Mouse (Mus musculus) forebrain, postnatal 0 days (tissue): ENCODE measurements around the gene Atp5mpl. TPM values are rescaled to one million over a fixed set of nuclear protein-coding genes. Genes with fewer than 3 reads are reported as not detected.

Source experiments
- ATAC-seq: fragments of 200-750 bp; cut with Nextera tagmentation; 2 replicates; pipeline ENCODE4 v1.8.0; 2017; ENCODE audit warnings: mild to moderate bottlenecking, moderate library complexity
- DNase-seq: peaks from one replicate; pipeline ENCODE4 v3.0.0-alpha.2; 2015
- H3K27ac ChIP-seq: fragments of 300-500 bp; sonication (generic); 2 replicates; pipeline ENCODE4 v1.5.1; 2014; ENCODE audit warnings: low read depth, mild to moderate bottlenecking, antibody characterized with exemption, low read length, moderate library complexity, mixed read lengths
- H3K27me3 ChIP-seq: fragments of 300-500 bp; sonication (generic); 2 replicates; pipeline ENCODE4 v1.6.1; 2014; ENCODE audit warnings: mild to moderate bottlenecking, low read length, mixed read lengths; ENCODE audit not compliant: insufficient read depth
- H3K36me3 ChIP-seq: fragments of 300-500 bp; sonication (generic); 2 replicates; pipeline ENCODE4 v1.6.1; 2014; ENCODE audit warnings: mild to moderate bottlenecking, moderate library complexity; ENCODE audit not compliant: insufficient read depth
- H3K4me1 ChIP-seq: fragments of 300-500 bp; sonication (generic); 2 replicates; pipeline ENCODE4 v1.6.1; 2014; ENCODE audit warnings: antibody characterized with exemption; ENCODE audit not compliant: insufficient read depth
- H3K4me2 ChIP-seq: fragments of 300-500 bp; sonication (generic); 2 replicates; pipeline ENCODE4 v1.6.1; 2014; ENCODE audit warnings: low read depth, mild to moderate bottlenecking, moderate library complexity
- H3K4me3 ChIP-seq: fragments of 300-500 bp; sonication (generic); 2 replicates; pipeline ENCODE4 v1.5.1; 2014; ENCODE audit warnings: low read depth, low read length, mixed read lengths
- H3K9ac ChIP-seq: fragments of 300-500 bp; sonication (generic); 2 replicates; pipeline ENCODE4 v1.6.1; 2014; ENCODE audit warnings: mild to moderate bottlenecking
- H3K9me3 ChIP-seq: fragments of 300-500 bp; sonication (generic); 2 replicates; pipeline ENCODE4 v1.6.1; 2016; ENCODE audit warnings: low read length
- CTCF ChIP-seq: sonication (generic); IDR thresholded peaks from 2 replicates; pipeline ENCODE4 v1.5.1; 2016; ENCODE audit warnings: antibody characterized with exemption, control low read depth, low read depth
- WGBS: fragments of 180-500 bp; shearing (Covaris S2); extraction: QIAGEN DNeasy Blood & Tissue Kit; methylation state at CpG from one replicate; pipeline ENCODE4 v1.1.7; 2014; 5-methylcytosine and 5-hydroxymethylcytosine counted together
- polyA plus RNA-seq: library from polyadenylated mRNA; unstranded; fragments of >200 nt; fragmentation: Nextera tagmentation; extraction: Ambion mirVana; gene quantifications from 2 replicates; pipeline ENCODE4 v1.2.1, GENCODE M21; 2015
- total RNA-seq: library from RNA; depleted of rRNA; stranded (reverse); fragments of >200 nt; gene quantifications from 2 replicates; pipeline ENCODE4 v1.2.3, GENCODE M21; 2014

The Atp5mpl gene
- total and polyA plus RNA-seq, 2 experiments from 2014 or later, result 313 to 765 TPM

- no peaks in the 10 kb centered on the region for H3K36me3 ChIP-seq
- no peak overlapping the region for H3K4me2 ChIP-seq
- no peak overlapping the region for H3K27ac ChIP-seq
- DNase-seq (no peak), ATAC-seq (no peak)
- no peak overlapping the region for H3K4me3 ChIP-seq
- no peak overlapping the region for H3K9ac ChIP-seq
- H3K9me3 ChIP-seq, result no peaks in the 10 kb centered on the region
- TF ChIP-seq CTCF, result no peak
- H3K27me3 ChIP-seq, result no peaks in the 10 kb centered on the region
- 59% methylated on average over 10 of the region's 10 CpGs for WGBS
- H3K4me1 ChIP-seq, result no peaks in the 10 kb centered on the region
Observed at GRCm38 (mm10) chr12:111943421-111944064, 23.2 kb downstream of the Atp5mpl start.

DNA sequence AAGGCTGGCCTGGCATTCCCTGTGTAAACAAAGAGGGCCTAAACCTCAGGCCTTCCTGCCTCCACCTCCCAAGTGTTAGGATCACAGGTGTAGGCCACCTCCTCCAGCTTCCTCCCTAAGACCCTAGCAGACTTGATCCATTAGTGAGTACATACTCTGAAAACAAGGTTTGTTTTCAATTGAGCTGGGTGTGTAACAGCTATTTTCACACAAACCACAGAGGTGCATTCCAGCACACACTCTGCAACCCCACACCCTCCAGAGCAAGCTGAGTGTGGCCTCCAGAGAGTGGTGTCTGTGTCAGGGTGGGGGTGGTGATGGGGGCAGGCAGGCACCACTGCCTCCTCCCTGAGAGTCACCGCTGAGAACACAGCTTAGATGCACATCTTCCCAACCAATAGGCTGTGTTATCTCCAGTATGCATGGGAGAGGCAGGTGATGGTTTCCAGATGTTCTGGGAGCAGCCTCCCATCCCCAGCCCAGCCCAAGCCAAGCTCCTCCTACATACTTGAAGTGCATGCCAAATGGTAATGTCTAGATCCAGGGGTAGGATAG, 28.1 kb downstream of the Atp5mpl start:
- no peaks in the 10 kb centered on the region for H3K9me3 ChIP-seq
- WGBS, result 80% methylated on average over 1 of the region's 1 CpGs
- H3K4me2 ChIP-seq, result no peak overlapping the region
- H3K4me1 ChIP-seq, result peaks cover 8% of the 10 kb centered on the region
- H3K27ac ChIP-seq, result no peak overlapping the region
- DNase-seq (no peak), ATAC-seq (no peak)
- H3K9ac ChIP-seq, result no peak overlapping the region
- TF ChIP-seq CTCF, result no peak
- H3K4me3 ChIP-seq, result no peak overlapping the region
- no peaks in the 10 kb centered on the region for H3K27me3 ChIP-seq
- H3K36me3 ChIP-seq, result no peaks in the 10 kb centered on the region

- Histone ChIP-seq H3K4me2 (0 out of 2 replicates have a peak overlapping the region, but pooled peaks have one; percentile 2), H3K9ac (no peak overlapping the region), H3K36me3 (no peaks in the 10 kb centered on the region), H3K4me1 (peaks cover 8% of the 10 kb centered on the region), H3K9me3 (no peaks in the 10 kb centered on the region), H3K4me3 (no peak overlapping the region), H3K27ac (no peak overlapping the region; the same call in 1 of the 2 replicates), H3K27me3 (no peaks in the 10 kb centered on the region)
- no peak for TF ChIP-seq CTCF
- DNase-seq (peak; percentile 53), ATAC-seq (peak; percentile 51; the same call in 1 of the 2 replicates)
- WGBS, result 24% methylated on average over 24 of the region's 24 CpGs
Observed at GRCm38 (mm10) chr12:111936706-111937550, 29.8 kb downstream of the Atp5mpl start.

- H3K27me3 ChIP-seq, result no peaks in the 10 kb centered on the region
- H3K9me3 ChIP-seq, result no peaks in the 10 kb centered on the region
- no peak overlapping the region for H3K27ac ChIP-seq
- no peak overlapping the region for H3K9ac ChIP-seq
- ATAC-seq, result no peak
- H3K4me2 ChIP-seq, result no peak overlapping the region
- DNase-seq, result no peak
- no peak overlapping the region for H3K4me3 ChIP-seq
- no peak for TF ChIP-seq CTCF
- no peaks in the 10 kb centered on the region for H3K36me3 ChIP-seq
- H3K4me1 ChIP-seq, result peaks cover 8% of the 10 kb centered on the region
- 74% methylated on average over 2 of the region's 2 CpGs for WGBS
Observed at GRCm38 (mm10) chr12:111933971-111934370, 32.8 kb downstream of the Atp5mpl start.

GRCm38 (mm10) chr12:111933032-111933704, 33.6 kb downstream of the Atp5mpl start:
- H3K4me1 ChIP-seq, result peaks cover 8% of the 10 kb centered on the region
- no peaks in the 10 kb centered on the region for H3K36me3 ChIP-seq
- no peak overlapping the region for H3K27ac ChIP-seq
- no peaks in the 10 kb centered on the region for H3K27me3 ChIP-seq
- DNase-seq (no peak), ATAC-seq (no peak)
- H3K9me3 ChIP-seq, result no peaks in the 10 kb centered on the region
- H3K4me3 ChIP-seq, result no peak overlapping the region
- H3K4me2 ChIP-seq, result no peak overlapping the region
- TF ChIP-seq CTCF, result no peak
- H3K9ac ChIP-seq, result no peak overlapping the region
- 67% methylated on average over 11 of the region's 11 CpGs for WGBS

GRCm38 (mm10) chr12:111932513-111932912, 34.3 kb downstream of the Atp5mpl start:
- ATAC-seq (no peak), DNase-seq (no peak)
- no peaks in the 10 kb centered on the region for H3K27me3 ChIP-seq
- H3K27ac ChIP-seq, result no peak overlapping the region
- no peak overlapping the region for H3K4me2 ChIP-seq
- H3K9me3 ChIP-seq, result no peaks in the 10 kb centered on the region
- H3K4me3 ChIP-seq, result no peak overlapping the region
- H3K4me1 ChIP-seq, result peaks cover 8% of the 10 kb centered on the region
- no peak for TF ChIP-seq CTCF
- no peak overlapping the region for H3K9ac ChIP-seq
- no peaks in the 10 kb centered on the region for H3K36me3 ChIP-seq
- 70% methylated on average over 3 of the region's 3 CpGs for WGBS
